Mouse (Mus musculus): ENCODE data around the gene Eif5a.
"Not testable (repeated sequence)": the region's sequence is repeated elsewhere in the genome, so short reads cannot be mapped to it uniquely, and the experiment has no call there.

The Eif5a gene

GRCm38 (mm10) chr11:69921114-69922011 is at the start of gene Eif5a:
Eif5a (minus strand) TSS chr11:69921958.
- in situ Hi-C loops (cut with MboI, MseI), result no loop called here

GRCm38 (mm10) chr11:69970775-69971174 is 49.0 kb upstream of the Eif5a start:
- in situ Hi-C loops (cut with MboI, MseI), result no loop called here

- in situ Hi-C loops (cut with MboI, MseI), result no loop called here
Measured at GRCm38 (mm10) chr11:69970222-69970621, 48.5 kb upstream of the Eif5a start.

GRCm38 (mm10) chr11:69968793-69969192 is 47.0 kb upstream of the Eif5a start:
- in situ Hi-C loops (cut with MboI, MseI), result loop anchor here (5.0 kb wide), 1 partner anchor 36 kb away; no protein-coding TSS in a partner anchor

- in situ Hi-C loops (cut with MboI, MseI), result loop anchor here (5.0 kb wide), 1 partner anchor 35 kb away; no protein-coding TSS in a partner anchor
Measured at GRCm38 (mm10) chr11:69966860-69967517, 45.2 kb upstream of the Eif5a start.

GRCm38 (mm10) chr11:69966006-69966859 is 44.5 kb upstream of the Eif5a start:
- in situ Hi-C loops (cut with MboI, MseI), result loop anchor here (5.0 kb wide), 1 partner anchor 34 kb away; no protein-coding TSS in a partner anchor

- in situ Hi-C loops (cut with MboI, MseI), result loop anchor here (5.0 kb wide), 1 partner anchor 33 kb away; no protein-coding TSS in a partner anchor
Measured at GRCm38 (mm10) chr11:69965271-69966005, 43.7 kb upstream of the Eif5a start.

GRCm38 (mm10) chr11:69964650-69965270 is 43.0 kb upstream of the Eif5a start, which contains the start of gene Cldn7:
Cldn7 (plus strand) TSS chr11:69964779.
- in situ Hi-C loops (cut with MboI, MseI), result loop anchor here (5.0 kb wide), 1 partner anchor 32 kb away; no protein-coding TSS in a partner anchor

- in situ Hi-C loops (cut with MboI, MseI), result no loop called here
Measured at GRCm38 (mm10) chr11:69961841-69962240, 40.1 kb upstream of the Eif5a start.

GRCm38 (mm10) chr11:69960616-69961015 is 38.9 kb upstream of the Eif5a start:
- in situ Hi-C loops (cut with MboI, MseI), result no loop called here

GRCm38 (mm10) chr11:69956218-69956617 is 34.5 kb upstream of the Eif5a start:
- in situ Hi-C loops (cut with MboI, MseI), result no loop called here

- in situ Hi-C loops (cut with MboI, MseI), result not testable (repeated sequence)
Measured at GRCm38 (mm10) chr11:69955618-69956017, 33.9 kb upstream of the Eif5a start.

- in situ Hi-C loops (cut with MboI, MseI), result no loop called here
Measured at GRCm38 (mm10) chr11:69953267-69953915, 31.6 kb upstream of the Eif5a start.

GRCm38 (mm10) chr11:69952274-69952673 is 30.5 kb upstream of the Eif5a start:
- in situ Hi-C loops (cut with MboI, MseI), result no loop called here

- in situ Hi-C loops (cut with MboI, MseI), result no loop called here
Measured at GRCm38 (mm10) chr11:69950807-69951459, 29.2 kb upstream of the Eif5a start.

- in situ Hi-C loops (cut with MboI, MseI), result no loop called here
Measured at GRCm38 (mm10) chr11:69948763-69949150, 27.0 kb upstream of the Eif5a start.

GRCm38 (mm10) chr11:69948066-69948762 is 26.5 kb upstream of the Eif5a start, which contains the start of gene Slc2a4:
Slc2a4 (minus strand) TSS chr11:69948188.
- in situ Hi-C loops (cut with MboI, MseI), result no loop called here

GRCm38 (mm10) chr11:69947337-69948065 is 25.7 kb upstream of the Eif5a start:
- in situ Hi-C loops (cut with MboI, MseI), result no loop called here

Data from T-helper 2 cell (primary cell).